Mouse (Mus musculus): ENCODE measurements around the gene Tox3. TPM values are rescaled to one million over a fixed set of nuclear protein-coding genes. Genes with fewer than 3 reads are reported as not detected.

Gene Tox3
- total RNA-seq, 2 experiments from 2014 or later, result not detected

- no peak for DNase-seq (ENCODE audit: low spot score)
These were observed 17.5 kb downstream of the Tox3 start for GRCm38 (mm10) chr8:90330377-90331285.

GRCm38 (mm10) chr8:90323824-90324223, 24.3 kb downstream of the Tox3 start:
- DNase-seq (ENCODE audit: low spot score), result no peak

GRCm38 (mm10) chr8:90322701-90323439, 25.3 kb downstream of the Tox3 start:
- DNase-seq (ENCODE audit: low spot score), result no peak

GRCm38 (mm10) chr8:90321255-90321654, 26.9 kb downstream of the Tox3 start:
- DNase-seq (ENCODE audit: low spot score), result no peak

- DNase-seq (ENCODE audit: low spot score), result no peak
These were observed 33.8 kb downstream of the Tox3 start for GRCm38 (mm10) chr8:90314312-90314711.

GRCm38 (mm10) chr8:90302951-90303350, 45.2 kb downstream of the Tox3 start:
- no peak for DNase-seq (ENCODE audit: low spot score)

- DNase-seq (ENCODE audit: low spot score), result no peak
These were observed 45.9 kb downstream of the Tox3 start for GRCm38 (mm10) chr8:90302252-90302651.

- no peak for DNase-seq (ENCODE audit: low spot score)
These were observed 46.6 kb downstream of the Tox3 start for GRCm38 (mm10) chr8:90301543-90301942.

- DNase-seq (ENCODE audit: low spot score), result no peak
These were observed 47.2 kb downstream of the Tox3 start for GRCm38 (mm10) chr8:90300973-90301372.

- no peak for DNase-seq (ENCODE audit: low spot score)
These were observed 54.1 kb downstream of the Tox3 start for GRCm38 (mm10) chr8:90294061-90294460.

GRCm38 (mm10) chr8:90290811-90291210, 57.3 kb downstream of the Tox3 start:
- no peak for DNase-seq (ENCODE audit: low spot score)

GRCm38 (mm10) chr8:90276722-90277121, 71.4 kb downstream of the Tox3 start:
- DNase-seq (ENCODE audit: low spot score), result no peak

- no peak for DNase-seq (ENCODE audit: low spot score)
These were observed 75.0 kb downstream of the Tox3 start for GRCm38 (mm10) chr8:90273182-90273581.

- no peak for DNase-seq (ENCODE audit: low spot score)
These were observed 76.2 kb downstream of the Tox3 start for GRCm38 (mm10) chr8:90271920-90272319.

GRCm38 (mm10) chr8:90267698-90268256, 80.4 kb downstream of the Tox3 start:
- DNase-seq (ENCODE audit: low spot score), result no peak

- no peak for DNase-seq (ENCODE audit: low spot score)
These were observed 81.2 kb downstream of the Tox3 start for GRCm38 (mm10) chr8:90266986-90267385.

GRCm38 (mm10) chr8:90266239-90266638, 81.9 kb downstream of the Tox3 start:
- DNase-seq (ENCODE audit: low spot score), result no peak

GRCm38 (mm10) chr8:90254158-90254867, 93.8 kb downstream of the Tox3 start:
- no peak for DNase-seq (ENCODE audit: low spot score)

- DNase-seq (ENCODE audit: low spot score), result no peak
These were observed 101.8 kb downstream of the Tox3 start for GRCm38 (mm10) chr8:90246357-90246756.

- no peak for DNase-seq (ENCODE audit: low spot score)
These were observed 102.3 kb downstream of the Tox3 start for GRCm38 (mm10) chr8:90245828-90246227.

- DNase-seq (ENCODE audit: low spot score), result no peak
These were observed 103.0 kb downstream of the Tox3 start for GRCm38 (mm10) chr8:90245187-90245586.

Data from gastrocnemius, adult 18-20 months (tissue).